Mouse (Mus musculus): ENCODE data around the gene Vdr. TPM values are rescaled to one million over a fixed set of nuclear protein-coding genes. Genes with fewer than 3 reads are reported as not detected.

The Vdr gene
- polyA plus RNA-seq (2016; fragmentation: Nextera tagmentation; extraction: Ambion mirVana) = 0.09 and 0.41 TPM in 2 replicates

DNA sequence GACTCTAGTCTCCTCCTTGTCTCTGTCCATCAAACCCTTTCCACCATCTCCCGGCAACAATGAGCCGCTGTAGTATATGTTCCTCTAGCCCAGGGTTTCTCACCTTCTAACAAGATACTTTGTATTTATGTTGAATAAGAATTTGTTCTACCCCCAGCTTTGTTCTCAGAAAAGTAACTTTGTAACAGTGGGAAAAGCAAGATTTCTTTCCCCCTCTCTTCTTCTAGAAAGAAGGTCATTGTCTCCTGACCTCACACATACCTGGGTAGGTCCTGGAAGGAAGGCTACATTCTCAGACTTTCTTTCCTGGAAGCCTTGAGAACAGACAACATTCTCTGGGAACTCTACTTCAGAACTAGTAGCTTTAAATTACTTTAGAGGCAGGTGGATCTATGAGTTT is at the start of gene Vdr:
TSS of gene Vdr (minus strand) at position 101 of the 400 bp plus-strand sequence.
- no peak for ATAC-seq (ENCODE audit: low FRiP score, low read depth)
- Histone ChIP-seq H3K4me3 (no peak within 1 kb of the TSS), H3K4me1 (peaks cover 17% of the 10 kb centered on the region), H3K27ac (no peak within 1 kb of the TSS), H3K27me3 (replicated peaks) (peaks cover 29% of the 10 kb centered on the region), H3K9ac (no peak within 1 kb of the TSS), H3K9me3 (no peaks in the 10 kb centered on the region), H3K36me3 (no peaks in the 10 kb centered on the region), H3K4me2 (replicated peaks) (no peak within 1 kb of the TSS)
- 87% methylated on average over 2 of the region's 2 CpGs for WGBS

DNA sequence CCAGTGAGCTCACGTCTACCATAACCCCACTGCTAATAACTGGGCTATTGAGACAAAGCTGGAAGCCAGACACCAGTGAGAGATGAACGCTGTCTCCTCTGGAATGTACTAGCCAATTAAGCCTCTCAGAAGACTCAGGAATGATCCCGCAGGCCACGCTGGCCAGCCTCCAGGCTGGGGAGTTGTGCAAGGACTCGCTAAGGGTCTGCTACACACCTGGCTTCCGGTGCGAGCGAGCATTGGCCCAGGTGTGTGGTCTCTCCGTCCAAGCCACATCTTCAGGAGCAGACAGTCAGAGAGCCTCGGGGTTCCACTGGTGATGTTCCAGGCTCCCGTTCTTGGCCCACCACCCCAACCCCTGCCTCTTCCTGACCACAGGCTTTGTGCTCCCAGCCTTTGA is 46.0 kb upstream of the Vdr start:
- ATAC-seq (ENCODE audit: low FRiP score, low read depth) = no peak
- Histone ChIP-seq H3K27me3 (replicated peaks) (no peaks in the 10 kb centered on the region), H3K4me3 (no peak overlapping the region), H3K9me3 (no peaks in the 10 kb centered on the region), H3K4me1 (peaks cover 10% of the 10 kb centered on the region; the same call in 1 of the 2 replicates), H3K4me2 (replicated peaks) (no peak overlapping the region), H3K9ac (no peak overlapping the region), H3K27ac (no peak overlapping the region), H3K36me3 (no peaks in the 10 kb centered on the region)
- WGBS = 76% methylated on average over 11 of the region's 11 CpGs

- H3K36me3 ChIP-seq = no peaks in the 10 kb centered on the region
- no peak overlapping the region for H3K4me2 ChIP-seq (replicated peaks)
- H3K9ac ChIP-seq = no peak overlapping the region
- no peaks in the 10 kb centered on the region for H3K27me3 ChIP-seq (replicated peaks)
- no peak overlapping the region for H3K4me3 ChIP-seq
- no peak overlapping the region for H3K27ac ChIP-seq
- no peaks in the 10 kb centered on the region for H3K9me3 ChIP-seq
- 35% methylated on average over 4 of the region's 4 CpGs for WGBS
- ATAC-seq (ENCODE audit: low FRiP score, low read depth) = no peak
- H3K4me1 ChIP-seq = peaks cover 10% of the 10 kb centered on the region; the same call in 1 of the 2 replicates
These were observed 45.3 kb upstream of the Vdr start for GRCm38 (mm10) chr15:97955742-97956141.

DNA sequence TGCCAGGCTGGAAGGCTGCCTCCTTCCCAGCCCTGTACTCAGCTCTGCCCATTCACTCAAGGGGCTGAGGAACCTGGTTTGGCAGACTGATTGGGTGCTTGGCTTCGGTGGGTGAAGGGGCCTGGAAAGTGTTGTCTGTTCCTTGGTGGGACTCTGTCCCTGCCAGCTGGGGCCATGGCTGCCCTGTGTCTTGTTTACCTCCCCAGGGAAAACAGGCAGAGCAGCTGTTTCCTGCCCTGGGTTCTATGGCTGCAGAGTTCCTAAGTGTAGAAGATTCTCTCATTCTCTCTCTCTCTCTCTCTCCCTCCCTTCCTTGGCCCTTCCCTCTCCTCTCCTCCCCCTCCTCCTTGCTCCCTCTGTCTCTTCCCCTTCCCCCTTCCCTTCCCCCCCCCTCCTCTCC is 44.9 kb upstream of the Vdr start:
- no peaks in the 10 kb centered on the region for H3K36me3 ChIP-seq
- ATAC-seq (ENCODE audit: low FRiP score, low read depth) = no peak
- no peak overlapping the region for H3K9ac ChIP-seq
- peaks cover 10% of the 10 kb centered on the region; the same call in 1 of the 2 replicates for H3K4me1 ChIP-seq
- H3K27ac ChIP-seq = no peak overlapping the region
- no peak overlapping the region for H3K4me3 ChIP-seq
- 64% methylated on average over 1 of the region's 1 CpGs for WGBS
- H3K4me2 ChIP-seq (replicated peaks) = no peak overlapping the region
- H3K27me3 ChIP-seq (replicated peaks) = no peaks in the 10 kb centered on the region
- H3K9me3 ChIP-seq = no peaks in the 10 kb centered on the region

DNA sequence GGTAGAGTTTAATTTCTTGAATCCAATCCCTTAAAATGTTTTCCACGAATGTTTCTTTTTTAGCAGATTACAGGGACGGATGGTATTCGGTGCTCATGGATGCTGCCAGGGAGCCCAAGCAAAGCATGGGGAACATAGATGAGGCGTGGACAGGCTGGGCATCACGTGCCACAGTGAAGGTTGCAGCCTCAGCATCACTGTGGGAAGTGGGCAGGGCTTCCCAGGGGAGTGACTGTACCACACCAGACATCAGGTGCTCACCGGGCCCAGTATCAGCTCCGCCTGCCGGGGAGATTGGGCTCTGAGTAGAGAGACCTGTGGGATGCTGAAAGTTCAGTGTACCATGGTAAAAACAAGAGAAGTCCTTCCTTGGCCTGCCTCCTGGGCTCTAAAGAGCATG is 44.2 kb upstream of the Vdr start:
- Histone ChIP-seq H3K9ac (no peak overlapping the region), H3K36me3 (no peaks in the 10 kb centered on the region), H3K4me2 (replicated peaks) (no peak overlapping the region), H3K9me3 (no peaks in the 10 kb centered on the region), H3K4me1 (peaks cover 10% of the 10 kb centered on the region; the same call in 1 of the 2 replicates), H3K27me3 (replicated peaks) (no peaks in the 10 kb centered on the region), H3K27ac (no peak overlapping the region), H3K4me3 (no peak overlapping the region)
- no peak for ATAC-seq (ENCODE audit: low FRiP score, low read depth)
- 81% methylated on average over 8 of the region's 8 CpGs for WGBS

GRCm38 (mm10) chr15:97952889-97953189 is 42.4 kb upstream of the Vdr start:
- H3K36me3 ChIP-seq = no peaks in the 10 kb centered on the region
- no peak overlapping the region for H3K27ac ChIP-seq
- H3K4me1 ChIP-seq = peaks cover 10% of the 10 kb centered on the region; the same call in 1 of the 2 replicates
- H3K4me3 ChIP-seq = no peak overlapping the region
- H3K9ac ChIP-seq = no peak overlapping the region
- no peaks in the 10 kb centered on the region for H3K27me3 ChIP-seq (replicated peaks)
- peak overlapping the region; percentile 30; the same call in 1 of the 2 replicates for H3K4me2 ChIP-seq (replicated peaks)
- ATAC-seq (ENCODE audit: low FRiP score, low read depth) = 0 out of 2 replicates have a peak, but pooled peaks have one; percentile 37
- no peaks in the 10 kb centered on the region for H3K9me3 ChIP-seq
- 72% methylated on average over 4 of the region's 4 CpGs for WGBS

- no peak overlapping the region for H3K27ac ChIP-seq
- no peak overlapping the region for H3K4me3 ChIP-seq
- H3K9me3 ChIP-seq = no peaks in the 10 kb centered on the region
- 16% methylated on average over 16 of the region's 16 CpGs for WGBS
- H3K27me3 ChIP-seq (replicated peaks) = no peaks in the 10 kb centered on the region
- ATAC-seq (ENCODE audit: low FRiP score, low read depth) = peak; percentile 29; the same call in 1 of the 2 replicates
- H3K36me3 ChIP-seq = no peaks in the 10 kb centered on the region
- H3K4me1 ChIP-seq = peaks cover 10% of the 10 kb centered on the region; the same call in 1 of the 2 replicates
- H3K9ac ChIP-seq = no peak overlapping the region
- peak overlapping the region; percentile 30 for H3K4me2 ChIP-seq (replicated peaks)
These were observed 41.9 kb upstream of the Vdr start for GRCm38 (mm10) chr15:97952137-97952888.

DNA sequence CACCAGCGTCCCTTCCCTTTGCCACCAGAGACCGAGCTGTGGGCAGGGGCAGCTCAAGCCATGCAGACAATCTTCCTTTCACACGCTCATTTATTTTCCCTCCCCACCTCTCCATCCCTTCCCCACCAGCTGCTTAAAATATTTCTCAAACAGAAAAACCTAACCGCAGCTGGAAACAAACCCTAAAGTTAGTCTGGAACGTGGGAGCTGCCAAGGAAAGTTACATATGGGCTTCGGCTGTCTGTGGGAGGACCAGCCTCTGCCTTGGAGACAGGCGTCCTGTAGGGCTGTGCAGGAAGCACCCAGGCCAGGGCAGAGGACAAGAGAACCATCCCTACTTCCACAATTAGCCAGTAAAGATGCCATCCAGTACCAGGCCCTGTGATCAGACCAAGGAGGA is 39.8 kb upstream of the Vdr start:
- Histone ChIP-seq H3K4me2 (replicated peaks) (no peak overlapping the region), H3K27ac (no peak overlapping the region), H3K4me1 (0 out of 2 replicates have a peak, but pooled peaks cover 3% of the 10 kb centered on the region), H3K27me3 (replicated peaks) (no peaks in the 10 kb centered on the region), H3K4me3 (no peak overlapping the region), H3K36me3 (no peaks in the 10 kb centered on the region), H3K9ac (no peak overlapping the region), H3K9me3 (no peaks in the 10 kb centered on the region)
- 75% methylated on average over 7 of the region's 7 CpGs for WGBS
- no peak for ATAC-seq (ENCODE audit: low FRiP score, low read depth)

- Histone ChIP-seq H3K27me3 (replicated peaks) (no peaks in the 10 kb centered on the region), H3K36me3 (no peaks in the 10 kb centered on the region), H3K4me3 (no peak overlapping the region), H3K9me3 (no peaks in the 10 kb centered on the region), H3K4me2 (replicated peaks) (no peak overlapping the region), H3K27ac (no peak overlapping the region), H3K4me1 (no peaks in the 10 kb centered on the region), H3K9ac (no peak overlapping the region)
- 79% methylated on average over 3 of the region's 3 CpGs for WGBS
- ATAC-seq (ENCODE audit: low FRiP score, low read depth) = no peak
These were observed 39.3 kb upstream of the Vdr start for GRCm38 (mm10) chr15:97949706-97950105.

DNA sequence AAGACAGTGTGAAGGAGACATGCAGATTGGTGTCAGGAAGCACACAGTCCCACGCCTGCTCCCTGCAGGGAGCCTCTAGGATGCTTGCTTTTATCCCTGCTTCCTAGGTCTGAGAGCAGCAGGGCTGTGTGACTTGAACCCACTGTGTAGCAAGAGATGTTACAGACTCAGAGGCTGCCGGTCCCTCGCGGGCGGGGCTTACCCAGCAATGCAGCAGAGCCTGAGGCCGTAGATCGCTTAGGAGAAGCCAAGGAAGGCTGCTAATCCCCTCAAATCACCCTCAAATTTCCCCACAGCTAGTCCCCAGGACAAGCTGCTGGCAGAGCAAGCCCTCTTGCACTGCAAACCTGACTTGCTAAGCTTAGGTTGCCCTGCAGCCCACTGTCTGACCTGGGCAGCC is 38.3 kb upstream of the Vdr start:
- no peaks in the 10 kb centered on the region for H3K27me3 ChIP-seq (replicated peaks)
- 46% methylated on average over 7 of the region's 7 CpGs for WGBS
- H3K27ac ChIP-seq = no peak overlapping the region
- no peaks in the 10 kb centered on the region for H3K36me3 ChIP-seq
- H3K4me3 ChIP-seq = no peak overlapping the region
- H3K9me3 ChIP-seq = no peaks in the 10 kb centered on the region
- no peak for ATAC-seq (ENCODE audit: low FRiP score, low read depth)
- H3K9ac ChIP-seq = no peak overlapping the region
- no peaks in the 10 kb centered on the region for H3K4me1 ChIP-seq
- no peak overlapping the region for H3K4me2 ChIP-seq (replicated peaks)

DNA sequence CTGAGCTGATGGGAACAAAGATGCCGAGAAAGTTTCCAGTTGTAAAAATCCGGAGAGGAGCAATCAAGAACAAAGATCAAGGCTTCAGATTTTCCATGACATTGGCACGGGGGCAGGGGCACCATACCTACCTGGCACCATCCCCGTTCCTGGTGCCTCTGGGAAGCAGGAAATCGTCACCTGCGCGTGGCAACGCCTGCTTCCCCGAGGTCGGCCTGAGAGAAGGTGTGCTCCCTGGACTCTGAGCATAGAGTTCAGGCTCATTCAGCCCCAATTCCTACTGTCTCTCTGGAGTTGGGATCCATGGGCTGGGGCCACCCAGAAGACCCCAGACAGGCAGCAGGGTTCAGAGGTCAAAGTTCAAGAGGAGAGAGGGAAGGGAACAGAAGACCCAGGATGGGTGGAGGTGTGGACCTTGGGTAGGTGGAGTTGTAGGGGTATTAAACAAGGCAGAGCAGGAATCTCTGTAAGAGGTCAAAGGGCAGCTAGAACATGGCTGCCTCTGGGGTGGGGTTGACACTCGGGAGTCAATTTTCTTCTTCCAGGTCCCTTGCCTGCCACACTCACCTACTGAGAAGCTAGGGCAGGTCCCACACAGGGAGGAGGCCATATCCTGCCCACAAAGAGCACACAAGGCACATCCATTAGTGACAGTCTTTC is 35.4 kb upstream of the Vdr start:
- ATAC-seq (ENCODE audit: low FRiP score, low read depth) = no peak
- 80% methylated on average over 11 of the region's 11 CpGs for WGBS

DNA sequence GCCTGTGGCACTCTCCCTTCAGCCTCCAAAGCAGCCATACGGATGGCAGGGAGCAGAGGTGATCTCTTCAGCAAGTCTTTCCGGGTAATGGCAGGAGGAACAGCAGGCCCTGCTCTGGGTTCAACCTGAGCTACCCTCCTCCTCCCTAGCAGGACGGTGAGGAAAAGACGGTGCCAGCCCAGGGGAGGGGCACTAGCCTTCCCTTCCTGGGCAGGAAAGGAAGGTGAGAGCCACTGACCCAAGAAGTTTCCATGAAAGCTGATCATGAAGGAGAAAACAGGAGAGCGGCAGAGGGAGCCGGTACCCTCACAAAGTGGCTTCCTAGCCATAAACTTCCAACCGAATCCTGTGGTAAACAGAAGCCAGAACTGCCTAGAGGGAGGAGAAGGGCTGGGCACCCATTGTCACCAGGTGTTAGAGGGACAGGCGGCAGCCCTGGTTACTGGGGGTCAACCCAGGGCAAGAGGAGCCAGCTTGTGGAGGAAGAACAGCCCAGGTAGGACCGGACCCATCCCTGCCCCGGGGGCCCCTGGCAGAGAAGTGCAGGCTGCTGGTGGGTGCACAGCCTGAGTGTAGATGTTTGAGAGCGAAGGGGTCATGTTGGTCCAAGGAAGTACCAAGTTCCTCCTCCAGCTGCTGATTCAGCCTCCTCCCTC is 34.6 kb upstream of the Vdr start:
- no peak for ATAC-seq (ENCODE audit: low FRiP score, low read depth)
- WGBS = 73% methylated on average over 11 of the region's 11 CpGs

More for the DNA sequence above, 35.4 kb upstream of the Vdr start:
- Histone ChIP-seq H3K27me3 (replicated peaks) (no peaks in the 10 kb centered on the region), H3K27ac (no peak overlapping the region), H3K9ac (no peak overlapping the region), H3K4me2 (replicated peaks) (no peak overlapping the region), H3K4me3 (no peak overlapping the region), H3K9me3 (no peaks in the 10 kb centered on the region), H3K4me1 (no peaks in the 10 kb centered on the region), H3K36me3 (no peaks in the 10 kb centered on the region)

More for the DNA sequence above, 34.6 kb upstream of the Vdr start:
- H3K4me3 ChIP-seq = no peak overlapping the region
- H3K36me3 ChIP-seq = no peaks in the 10 kb centered on the region
- no peaks in the 10 kb centered on the region for H3K27me3 ChIP-seq (replicated peaks)
- H3K4me2 ChIP-seq (replicated peaks) = no peak overlapping the region
- no peaks in the 10 kb centered on the region for H3K4me1 ChIP-seq
- no peak overlapping the region for H3K9ac ChIP-seq
- no peaks in the 10 kb centered on the region for H3K9me3 ChIP-seq
- no peak overlapping the region for H3K27ac ChIP-seq

All from neural tube, embryonic 12.5 days (tissue).